Mouse (Mus musculus) limb, embryonic 10.5 days (tissue): ENCODE measurements at regions not wholly inside any gene's neighbourhood (a gene's known extent, or its start where the extent isn't known, plus 50 kb on each side); places are given as distances from the start of the nearest gene placed in this dataset.

Source experiments
- DNase-seq: peaks from one replicate; pipeline ENCODE4 v3.0.0-alpha.2; 2017; ENCODE audit warnings: low spot score
- H3K27ac ChIP-seq: fragments of 300-500 bp; sonication (generic); 2 replicates; pipeline ENCODE4 v1.5.1; 2016; ENCODE audit warnings: mild to moderate bottlenecking
- H3K27me3 ChIP-seq: fragments of 300-500 bp; sonication (generic); 2 replicates; pipeline ENCODE4 v1.6.1; 2016; ENCODE audit warnings: low read depth, mild to moderate bottlenecking; ENCODE audit not compliant: poor library complexity, severe bottlenecking
- H3K36me3 ChIP-seq: fragments of 300-500 bp; sonication (generic); 2 replicates; pipeline ENCODE4 v1.6.1; 2016; ENCODE audit warnings: mild to moderate bottlenecking, moderate library complexity
- H3K4me1 ChIP-seq: fragments of 300-500 bp; sonication (generic); 2 replicates; pipeline ENCODE4 v1.6.1; 2016
- H3K4me3 ChIP-seq: fragments of 300-500 bp; sonication (generic); 2 replicates; pipeline ENCODE4 v1.5.1; 2016; ENCODE audit warnings: mild to moderate bottlenecking, moderate library complexity
- H3K9me3 ChIP-seq: fragments of 300-500 bp; sonication (generic); replicated peaks from 2 replicates; pipeline ENCODE4 v1.6.1; 2016; ENCODE audit warnings: mild to moderate bottlenecking
- WGBS: fragments of 180-500 bp; shearing (Covaris S2); methylation state at CpG from one replicate; pipeline ENCODE4 v1.1.7; 2016; 5-methylcytosine and 5-hydroxymethylcytosine counted together

DNA sequence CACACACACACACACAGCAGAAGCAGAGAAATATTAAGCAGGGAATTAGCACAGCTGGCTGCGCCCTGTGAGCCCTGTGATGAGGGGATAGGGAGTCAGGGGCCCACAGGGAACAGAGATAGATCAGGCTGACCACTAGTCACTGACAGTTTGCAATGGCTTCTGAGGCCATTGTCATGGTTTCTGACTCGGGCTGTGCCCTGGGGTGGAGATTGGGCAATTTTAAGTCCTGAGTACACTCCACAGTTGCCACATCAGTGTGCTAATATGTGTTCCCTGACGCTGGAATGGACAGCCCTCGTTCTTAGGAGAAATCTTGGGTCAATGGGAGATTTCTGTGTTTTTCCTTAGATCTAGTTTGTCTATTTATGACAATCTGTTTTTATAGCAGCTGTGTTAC is 148.3 kb upstream of the Nectin1 start:
- Histone ChIP-seq H3K9me3 (no peaks in the 10 kb centered on the region), H3K27me3 (no peaks in the 10 kb centered on the region), H3K4me3 (no peak overlapping the region), H3K4me1 (no peaks in the 10 kb centered on the region), H3K27ac (no peak overlapping the region), H3K36me3 (no peaks in the 10 kb centered on the region)
- WGBS: 77% methylated on average over 4 of the region's 4 CpGs
- no peak for DNase-seq

- no peak for DNase-seq
- H3K27me3 ChIP-seq: no peaks in the 10 kb centered on the region
- 70% methylated on average over 2 of the region's 2 CpGs for WGBS
- H3K4me1 ChIP-seq: no peaks in the 10 kb centered on the region
- no peak overlapping the region for H3K27ac ChIP-seq
- no peaks in the 10 kb centered on the region for H3K36me3 ChIP-seq
- no peak overlapping the region for H3K4me3 ChIP-seq
- no peaks in the 10 kb centered on the region for H3K9me3 ChIP-seq
Observed at GRCm38 (mm10) chr9:43600396-43600795, 143.4 kb upstream of the Nectin1 start.

GRCm38 (mm10) chr9:43617632-43618031 is 126.2 kb upstream of the Nectin1 start:
- peaks cover 8% of the 10 kb centered on the region for H3K4me1 ChIP-seq
- 15% methylated on average over 12 of the region's 12 CpGs for WGBS
- peaks cover 42% of the 10 kb centered on the region for H3K27me3 ChIP-seq
- H3K9me3 ChIP-seq: no peaks in the 10 kb centered on the region
- no peak for DNase-seq
- no peak overlapping the region for H3K4me3 ChIP-seq
- no peak overlapping the region for H3K27ac ChIP-seq
- H3K36me3 ChIP-seq: no peaks in the 10 kb centered on the region

GRCm38 (mm10) chr9:43627558-43627957 is 116.2 kb upstream of the Nectin1 start:
- Histone ChIP-seq H3K36me3 (no peaks in the 10 kb centered on the region), H3K4me3 (no peak overlapping the region), H3K9me3 (no peaks in the 10 kb centered on the region), H3K27ac (no peak overlapping the region), H3K4me1 (peaks cover 2% of the 10 kb centered on the region), H3K27me3 (no peaks in the 10 kb centered on the region; the same call in 1 of the 2 replicates)
- no peak for DNase-seq
- 47% methylated on average over 4 of the region's 4 CpGs for WGBS

GRCm38 (mm10) chr9:43628786-43629185 is 115.0 kb upstream of the Nectin1 start:
- Histone ChIP-seq H3K9me3 (no peaks in the 10 kb centered on the region), H3K4me1 (peaks cover 5% of the 10 kb centered on the region), H3K36me3 (no peaks in the 10 kb centered on the region), H3K4me3 (no peak overlapping the region), H3K27ac (no peak overlapping the region), H3K27me3 (no peaks in the 10 kb centered on the region; the same call in 1 of the 2 replicates)
- 41% methylated on average over 11 of the region's 11 CpGs for WGBS
- DNase-seq: no peak

GRCm38 (mm10) chr9:43636372-43636965 is 107.3 kb upstream of the Nectin1 start:
- no peaks in the 10 kb centered on the region for H3K27me3 ChIP-seq
- 85% methylated on average over 11 of the region's 11 CpGs for WGBS

DNA sequence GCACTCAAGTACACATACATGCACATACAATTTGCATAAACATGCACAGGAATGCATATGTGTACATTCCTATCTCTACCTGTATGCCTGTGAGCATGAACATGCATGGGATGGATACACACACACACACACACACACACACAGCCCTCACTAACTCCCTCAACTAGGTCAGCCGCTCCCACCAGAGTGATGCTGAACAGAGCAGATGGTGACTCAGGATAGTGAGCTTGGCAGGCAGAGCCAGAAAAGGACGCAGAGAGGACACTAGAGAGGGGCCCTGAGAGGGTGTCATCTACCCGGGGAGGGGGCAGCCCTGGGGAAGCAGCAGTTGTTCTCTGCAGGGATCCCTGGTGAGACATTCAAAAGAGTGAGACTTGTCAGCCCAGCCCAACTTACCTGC is 85.6 kb upstream of the Nectin1 start:
- no peak for DNase-seq
- Histone ChIP-seq H3K9me3 (no peaks in the 10 kb centered on the region), H3K4me3 (no peak overlapping the region), H3K27ac (no peak overlapping the region), H3K4me1 (peaks cover 10% of the 10 kb centered on the region), H3K27me3 (no peaks in the 10 kb centered on the region), H3K36me3 (no peaks in the 10 kb centered on the region)
- WGBS: 81% methylated on average over 3 of the region's 3 CpGs

More at GRCm38 (mm10) chr9:43636372-43636965, 107.3 kb upstream of the Nectin1 start:
- Histone ChIP-seq H3K4me3 (no peak overlapping the region), H3K9me3 (no peaks in the 10 kb centered on the region), H3K4me1 (peaks cover 5% of the 10 kb centered on the region), H3K27ac (no peak overlapping the region), H3K36me3 (no peaks in the 10 kb centered on the region)
- no peak for DNase-seq

GRCm38 (mm10) chr9:43659237-43659636 is 84.5 kb upstream of the Nectin1 start:
- no peaks in the 10 kb centered on the region for H3K9me3 ChIP-seq
- WGBS: 72% methylated on average over 6 of the region's 6 CpGs
- peaks cover 10% of the 10 kb centered on the region for H3K4me1 ChIP-seq
- H3K27me3 ChIP-seq: no peaks in the 10 kb centered on the region
- H3K4me3 ChIP-seq: no peak overlapping the region
- H3K36me3 ChIP-seq: no peaks in the 10 kb centered on the region
- no peak for DNase-seq
- H3K27ac ChIP-seq: no peak overlapping the region

DNA sequence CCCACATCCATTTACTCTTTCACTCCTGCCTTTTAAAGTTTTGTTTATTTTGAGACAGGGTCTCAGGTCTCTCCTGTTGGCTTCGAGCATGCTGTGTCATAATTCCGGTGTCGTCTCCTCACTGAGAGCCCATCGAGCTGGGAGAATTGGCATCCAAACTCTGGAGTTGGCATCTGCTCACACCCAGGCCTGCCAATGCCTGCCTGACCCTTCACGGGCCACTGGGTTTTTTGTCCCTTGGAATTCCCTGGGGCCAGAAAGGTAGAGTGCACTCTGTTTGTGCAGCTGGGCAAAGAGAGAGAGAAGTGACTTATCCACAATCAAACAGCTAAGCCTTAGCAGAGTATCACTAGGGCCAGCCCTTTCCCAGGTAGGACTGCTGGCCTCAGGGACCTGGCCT is 83.6 kb upstream of the Nectin1 start:
- 88% methylated on average over 5 of the region's 5 CpGs for WGBS
- H3K9me3 ChIP-seq: no peaks in the 10 kb centered on the region
- H3K36me3 ChIP-seq: no peaks in the 10 kb centered on the region
- H3K4me3 ChIP-seq: no peak overlapping the region
- no peak overlapping the region for H3K27ac ChIP-seq
- no peaks in the 10 kb centered on the region for H3K27me3 ChIP-seq
- no peak for DNase-seq
- H3K4me1 ChIP-seq: peaks cover 10% of the 10 kb centered on the region

DNA sequence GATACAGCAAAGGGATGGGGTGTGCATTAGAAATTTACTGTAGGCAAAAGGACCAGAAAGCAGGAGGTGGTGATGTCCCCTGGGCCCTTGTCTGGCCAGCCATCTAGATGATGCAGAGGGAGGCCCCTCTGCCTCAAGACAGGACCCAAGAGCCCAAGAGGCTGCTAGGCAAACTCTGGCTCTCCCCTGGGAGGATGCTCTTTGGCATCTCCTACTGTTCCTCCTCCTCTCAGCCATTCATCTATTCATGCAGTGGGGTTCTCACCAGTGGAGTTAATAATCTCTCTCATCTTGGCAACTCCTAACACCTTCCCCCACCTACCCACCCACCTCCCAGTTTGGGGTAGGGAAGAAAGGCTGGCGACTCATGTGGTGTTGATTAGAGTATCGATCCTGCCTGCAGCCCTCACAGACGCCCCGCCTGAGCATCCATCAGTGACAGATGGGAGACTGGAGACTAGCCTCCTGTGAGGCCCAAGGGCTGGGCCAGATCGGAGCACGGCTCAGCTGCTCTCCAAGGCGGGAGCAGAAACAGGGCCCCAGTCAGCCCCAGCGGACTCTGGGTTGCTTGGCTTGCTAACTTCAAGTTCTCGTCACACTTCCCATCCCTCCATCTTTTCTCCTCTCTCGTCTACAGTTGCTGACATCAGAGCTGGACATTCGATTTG is 82.8 kb upstream of the Nectin1 start:
- peaks cover 10% of the 10 kb centered on the region for H3K4me1 ChIP-seq
- H3K9me3 ChIP-seq: no peaks in the 10 kb centered on the region
- no peaks in the 10 kb centered on the region for H3K27me3 ChIP-seq
- no peak for DNase-seq
- no peak overlapping the region for H3K27ac ChIP-seq
- H3K4me3 ChIP-seq: no peak overlapping the region
- H3K36me3 ChIP-seq: no peaks in the 10 kb centered on the region
- 35% methylated on average over 11 of the region's 11 CpGs for WGBS

DNA sequence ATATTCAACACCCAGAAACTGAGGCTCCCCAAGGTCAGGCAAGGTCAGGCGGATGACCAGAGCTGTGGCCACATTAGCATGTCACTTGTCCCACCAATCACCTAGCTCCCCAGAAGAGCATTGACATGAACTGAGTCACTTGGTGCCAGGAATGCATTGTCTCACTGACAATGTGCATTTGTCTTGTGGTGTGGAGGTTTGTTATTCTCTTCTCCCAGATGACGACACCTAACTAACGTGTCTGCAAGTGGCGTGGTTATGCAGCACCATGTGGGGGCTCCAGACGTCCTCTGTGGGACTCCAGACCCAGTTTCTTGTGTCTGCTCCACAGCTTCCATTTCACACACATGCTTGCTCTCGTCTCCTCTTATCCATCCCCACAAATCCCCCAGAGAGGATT is 82.1 kb upstream of the Nectin1 start:
- no peaks in the 10 kb centered on the region for H3K9me3 ChIP-seq
- H3K27ac ChIP-seq: no peak overlapping the region
- 69% methylated on average over 6 of the region's 6 CpGs for WGBS
- no peaks in the 10 kb centered on the region for H3K36me3 ChIP-seq
- no peak for DNase-seq
- H3K27me3 ChIP-seq: no peaks in the 10 kb centered on the region
- peaks cover 10% of the 10 kb centered on the region for H3K4me1 ChIP-seq
- no peak overlapping the region for H3K4me3 ChIP-seq

DNA sequence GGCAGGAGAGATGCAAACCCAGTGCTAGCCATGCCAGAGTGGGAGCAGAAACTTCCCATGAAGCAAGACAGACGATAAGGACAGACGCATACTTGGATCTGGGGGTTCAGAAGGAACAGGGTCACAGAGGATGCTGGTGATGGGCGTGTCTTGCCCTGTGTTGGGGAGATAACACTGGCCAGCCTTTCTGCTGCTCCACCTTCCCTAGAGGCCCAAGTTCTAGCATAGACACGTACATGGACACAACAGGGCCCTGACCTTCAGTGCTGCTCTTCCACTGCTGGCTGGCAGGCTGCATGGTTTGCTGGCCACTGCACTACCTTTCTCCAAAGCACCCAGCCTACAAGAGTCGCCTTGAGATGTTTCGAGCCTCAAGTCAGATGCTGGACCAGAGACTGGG is 76.4 kb upstream of the Nectin1 start:
- Histone ChIP-seq H3K9me3 (no peaks in the 10 kb centered on the region), H3K27me3 (0 out of 2 replicates have a peak, but pooled peaks cover 7% of the 10 kb centered on the region), H3K4me1 (peaks cover 14% of the 10 kb centered on the region), H3K27ac (no peak overlapping the region), H3K36me3 (no peaks in the 10 kb centered on the region), H3K4me3 (no peak overlapping the region)
- 89% methylated on average over 6 of the region's 6 CpGs for WGBS
- no peak for DNase-seq

DNA sequence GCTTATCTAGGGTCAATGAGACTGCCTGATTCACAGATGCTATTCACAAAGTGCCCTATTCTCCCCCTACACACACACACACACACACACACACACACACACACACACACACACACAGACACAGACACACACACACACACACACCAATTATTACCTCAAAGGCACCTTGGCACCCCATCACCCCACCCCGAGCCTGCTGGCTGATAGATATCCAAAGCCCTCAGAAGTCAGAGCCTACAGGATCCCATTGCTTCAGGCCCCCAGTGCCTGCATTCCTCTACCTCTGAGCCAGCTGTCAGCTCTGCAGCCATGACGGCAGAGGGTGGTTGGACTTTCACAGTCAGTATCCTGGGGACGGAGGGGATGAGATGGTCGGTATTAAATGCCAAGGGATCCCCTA is 75.8 kb upstream of the Nectin1 start:
- Histone ChIP-seq H3K4me1 (peaks cover 14% of the 10 kb centered on the region), H3K9me3 (no peaks in the 10 kb centered on the region), H3K4me3 (no peak overlapping the region), H3K27me3 (0 out of 2 replicates have a peak, but pooled peaks cover 7% of the 10 kb centered on the region), H3K27ac (no peak overlapping the region), H3K36me3 (no peaks in the 10 kb centered on the region)
- 77% methylated on average over 4 of the region's 4 CpGs for WGBS
- DNase-seq: no peak
